Mouse (Mus musculus): ENCODE measurements at regions not wholly inside any gene's neighbourhood (a gene's known extent, or its start where the extent isn't known, plus 50 kb on each side); places are given as distances from the start of the nearest gene placed in this dataset.

GRCm38 (mm10) chr6:136229791-136230190, 56.5 kb upstream of the Grin2b start:
- intact Hi-C loops (cut with DNase I) = no loop called here
- no peak for DNase-seq

GRCm38 (mm10) chr6:136235473-136235872, 62.2 kb upstream of the Grin2b start:
- DNase-seq = no peak
- intact Hi-C loops (cut with DNase I) = no loop called here

- DNase-seq = peak; percentile 7
- intact Hi-C loops (cut with DNase I) = no loop called here
These were observed 65.7 kb upstream of the Grin2b start for GRCm38 (mm10) chr6:136238989-136239388.

GRCm38 (mm10) chr6:136239416-136239815, 66.1 kb upstream of the Grin2b start:
- no peak for DNase-seq

GRCm38 (mm10) chr6:136241574-136242311, 68.4 kb upstream of the Grin2b start:
- intact Hi-C loops (cut with DNase I) = no loop called here
- no peak for DNase-seq

More at GRCm38 (mm10) chr6:136239416-136239815, 66.1 kb upstream of the Grin2b start:
- intact Hi-C loops (cut with DNase I) = no loop called here

GRCm38 (mm10) chr6:136244895-136245294, 71.6 kb upstream of the Grin2b start:
- intact Hi-C loops (cut with DNase I) = no loop called here
- DNase-seq = no peak

- intact Hi-C loops (cut with DNase I) = no loop called here
These were observed 71.4 kb upstream of the Gm8994 start for GRCm38 (mm10) chr6:136255726-136256512.

GRCm38 (mm10) chr6:136275742-136276141, 51.6 kb upstream of the Gm8994 start:
- intact Hi-C loops (cut with DNase I) = no loop called here
- DNase-seq = no peak

More at GRCm38 (mm10) chr6:136255726-136256512, 71.4 kb upstream of the Gm8994 start:
- DNase-seq = no peak

- no peak for DNase-seq
- intact Hi-C loops (cut with DNase I) = no loop called here
These were observed 50.6 kb upstream of the Gm8994 start for GRCm38 (mm10) chr6:136276771-136277170.
